Mouse (Mus musculus) T-helper 1 cell (primary cell): Measurements from ENCODE around the gene Nol12.

Experiments used
- in situ Hi-C: fragments of 300-600 bp; cut with MboI, MseI; formaldehyde crosslinking; loops from one replicate; pipeline ENCODE4 v1.15.1; 2025; ENCODE audit warnings: high pct_unique_total_duplicates

Nol12 gene

DNA sequence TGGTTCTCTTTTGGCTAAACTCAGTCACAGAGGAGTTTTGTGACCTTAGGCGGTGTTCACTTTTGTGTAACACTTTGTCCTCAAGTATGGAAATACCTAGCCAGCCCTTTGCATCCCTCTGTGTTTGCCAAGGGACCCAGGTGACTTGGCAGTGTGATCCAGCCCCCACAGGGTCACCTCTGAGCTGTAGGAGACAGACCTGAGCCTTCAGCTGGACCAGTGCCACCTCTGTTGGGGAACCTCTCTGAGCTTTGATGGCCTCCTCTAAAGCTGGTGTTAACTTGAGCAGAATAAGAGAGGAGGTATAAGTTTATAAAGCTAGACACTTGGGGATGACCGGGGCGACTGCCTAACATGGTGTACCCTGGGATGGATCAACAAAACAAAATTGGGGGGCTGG, 14.2 kb downstream of the Nol12 start:
- in situ Hi-C loops = no loop called here

- in situ Hi-C loops = no loop called here
Observed at GRCm38 (mm10) chr15:78955663-78956062, 20.9 kb downstream of the Nol12 start.

DNA sequence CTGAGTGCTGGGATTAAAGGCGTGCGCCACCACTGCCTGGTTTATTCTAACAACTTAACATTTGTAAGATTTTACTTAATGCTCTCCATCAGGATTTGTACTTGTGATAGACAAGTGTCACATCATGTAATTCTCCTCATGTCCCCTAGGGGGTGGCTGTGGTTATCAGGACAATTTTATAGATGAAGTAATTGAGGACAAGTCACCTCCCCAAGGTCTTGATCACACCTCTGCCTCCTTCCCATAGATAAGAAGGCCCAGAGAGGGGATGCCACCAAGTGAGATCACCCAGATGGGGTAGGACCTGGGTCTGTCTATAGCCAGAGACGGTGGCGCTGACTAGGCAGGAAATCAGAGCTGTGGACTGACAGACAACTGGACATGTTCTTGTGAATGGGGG, 21.6 kb downstream of the Nol12 start:
- in situ Hi-C loops = no loop called here

- in situ Hi-C loops = no loop called here
Observed at GRCm38 (mm10) chr15:78957021-78957420, 22.3 kb downstream of the Nol12 start.

DNA sequence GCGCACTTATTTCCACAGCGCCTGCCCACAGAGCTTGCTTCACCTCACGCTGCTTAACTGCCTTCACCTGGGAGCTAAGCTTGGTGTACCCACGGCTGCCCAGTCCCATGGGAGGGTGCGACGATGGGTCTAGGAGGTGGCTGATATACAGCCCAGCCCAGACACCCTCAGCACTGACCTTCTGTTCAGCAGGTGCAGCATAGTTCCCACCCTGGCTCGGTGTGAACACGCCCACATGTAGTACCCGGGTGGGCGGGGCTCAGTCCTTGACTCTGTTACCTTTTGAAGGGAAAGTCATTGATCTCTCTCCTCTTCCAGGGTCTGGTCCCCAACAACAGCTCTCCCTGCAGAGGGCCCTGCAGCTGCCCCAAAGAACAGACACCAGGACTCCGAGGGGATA, 24.8 kb downstream of the Nol12 start:
- in situ Hi-C loops = no loop called here

- in situ Hi-C loops = no loop called here
Observed at GRCm38 (mm10) chr15:78960088-78960487, 25.4 kb downstream of the Nol12 start.

DNA sequence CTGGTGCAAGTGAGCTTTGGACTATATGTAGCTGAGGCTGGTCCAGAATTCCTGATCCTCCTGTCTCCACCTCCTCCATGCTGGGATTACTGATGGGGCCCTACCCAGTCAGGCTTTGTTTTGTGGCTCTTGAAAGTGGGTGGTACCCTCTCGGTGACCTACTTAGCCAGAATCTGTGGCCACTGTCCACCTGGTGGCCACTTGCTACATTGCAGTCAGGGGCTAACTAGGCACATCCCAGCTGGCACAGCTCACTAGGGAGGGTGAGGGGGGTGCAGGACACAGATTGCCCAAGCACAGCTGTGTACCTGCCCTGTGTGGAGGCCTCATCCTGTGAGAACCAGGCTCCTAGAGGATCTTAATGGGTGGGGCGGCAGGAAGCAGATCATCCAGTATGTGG, 28.2 kb downstream of the Nol12 start:
- in situ Hi-C loops = no loop called here

DNA sequence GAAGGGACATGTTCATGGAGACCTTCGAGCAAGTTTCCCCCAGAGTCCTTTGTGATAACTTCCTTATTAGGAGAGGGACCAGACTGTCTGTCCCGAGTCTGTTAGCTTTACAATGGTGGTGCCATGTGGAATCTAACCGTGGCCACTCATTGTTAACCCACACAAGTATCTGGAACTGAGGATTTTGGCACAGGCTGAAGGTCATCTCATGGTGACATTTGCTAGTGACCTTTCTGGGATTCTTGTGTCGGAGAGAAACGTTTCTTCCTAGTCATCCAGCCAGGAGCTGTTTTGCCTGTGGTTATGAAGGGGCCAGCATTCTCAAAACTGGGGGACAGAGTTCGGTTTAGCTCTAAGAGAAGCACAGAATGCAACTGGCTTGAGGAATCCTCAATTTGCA, 36.9 kb downstream of the Nol12 start:
- in situ Hi-C loops = no loop called here

GRCm38 (mm10) chr15:78973950-78974349, 39.2 kb downstream of the Nol12 start:
- in situ Hi-C loops = no loop called here

GRCm38 (mm10) chr15:78977676-78978159, 43.0 kb downstream of the Nol12 start:
- in situ Hi-C loops = no loop called here

DNA sequence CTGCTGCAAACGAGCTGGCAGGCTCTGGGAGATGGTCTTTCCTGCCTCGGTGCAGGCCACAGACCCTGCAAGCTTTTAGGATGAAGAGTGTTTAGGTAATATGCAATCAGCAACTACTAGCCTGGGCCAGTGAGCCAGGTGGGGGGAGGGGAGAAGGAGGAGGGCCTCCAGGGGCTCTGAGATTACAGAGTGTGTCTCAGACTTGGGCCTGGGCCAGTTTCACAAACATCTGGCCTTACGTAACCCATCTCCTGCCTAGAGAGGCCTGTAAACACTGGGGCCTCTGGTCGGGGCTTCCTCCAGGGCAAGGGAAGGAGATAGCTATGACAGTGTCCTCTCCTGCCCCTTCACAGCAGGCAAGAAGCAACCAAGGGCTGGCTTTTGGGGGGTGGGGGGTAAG, 44.1 kb downstream of the Nol12 start:
- in situ Hi-C loops = no loop called here

DNA sequence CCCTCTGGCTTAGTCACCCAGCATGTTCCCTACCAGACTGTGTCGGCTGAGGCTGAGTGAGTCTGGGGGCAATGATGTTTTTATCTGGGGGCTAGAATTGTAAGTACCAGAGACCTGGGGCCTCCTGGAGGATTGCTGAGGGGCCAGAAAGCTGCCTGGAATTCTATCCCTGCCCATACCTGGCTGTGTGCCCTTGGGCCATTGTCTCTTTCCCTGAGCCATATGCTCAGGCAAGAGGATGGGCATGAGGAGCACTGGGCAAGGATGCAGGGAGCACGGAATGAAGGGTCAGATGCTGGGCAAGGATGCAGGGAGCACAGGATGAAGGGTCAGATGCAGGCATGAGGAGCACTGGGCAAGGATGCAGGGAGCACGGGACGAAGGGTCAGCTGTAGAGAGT, 45.4 kb downstream of the Nol12 start:
- in situ Hi-C loops = no loop called here

GRCm38 (mm10) chr15:78982658-78983435, 48.1 kb downstream of the Nol12 start:
- in situ Hi-C loops = no loop called here

DNA sequence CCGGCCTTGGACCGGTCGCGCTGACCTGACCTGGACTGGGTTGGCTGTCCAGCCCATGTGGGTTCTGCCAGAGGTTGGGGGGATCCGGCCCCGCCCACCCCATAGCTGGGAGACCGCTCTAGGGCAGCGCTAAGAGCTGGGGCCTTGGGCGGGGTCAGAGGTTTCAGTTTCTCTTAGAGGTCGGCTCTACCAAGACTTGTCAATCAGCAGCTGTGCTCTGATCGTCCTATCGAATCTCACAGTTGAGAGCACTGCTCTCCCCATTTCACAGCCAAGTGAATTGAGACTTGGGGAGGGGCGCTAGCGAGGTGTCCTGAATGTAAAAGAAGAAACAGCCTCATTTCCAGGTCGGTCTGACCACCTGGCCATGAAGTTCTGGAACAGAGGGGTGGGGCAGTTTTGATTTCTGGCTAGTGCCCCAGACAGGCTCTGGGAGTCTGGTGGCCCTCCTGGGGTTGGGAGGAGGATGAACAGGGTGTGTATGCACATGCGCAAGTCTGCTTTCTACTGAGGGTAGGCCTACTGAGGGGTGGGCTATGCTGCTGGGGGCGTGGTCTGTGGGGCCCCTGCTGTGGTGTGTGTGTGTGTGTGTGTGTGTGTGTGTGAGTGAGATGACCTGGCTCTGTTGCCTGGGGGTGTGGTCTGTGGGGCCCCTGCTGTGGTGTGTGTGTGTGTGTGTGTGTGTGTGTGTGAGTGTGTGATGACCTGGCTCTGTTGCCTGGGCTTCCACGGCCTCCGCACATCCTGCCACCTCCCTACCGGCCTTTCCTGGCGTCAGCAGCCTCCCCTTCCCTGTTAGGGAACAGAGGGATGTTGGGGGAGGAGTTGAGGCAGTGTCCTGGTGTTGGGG, 48.9 kb downstream of the Nol12 start:
- in situ Hi-C loops = no loop called here

DNA sequence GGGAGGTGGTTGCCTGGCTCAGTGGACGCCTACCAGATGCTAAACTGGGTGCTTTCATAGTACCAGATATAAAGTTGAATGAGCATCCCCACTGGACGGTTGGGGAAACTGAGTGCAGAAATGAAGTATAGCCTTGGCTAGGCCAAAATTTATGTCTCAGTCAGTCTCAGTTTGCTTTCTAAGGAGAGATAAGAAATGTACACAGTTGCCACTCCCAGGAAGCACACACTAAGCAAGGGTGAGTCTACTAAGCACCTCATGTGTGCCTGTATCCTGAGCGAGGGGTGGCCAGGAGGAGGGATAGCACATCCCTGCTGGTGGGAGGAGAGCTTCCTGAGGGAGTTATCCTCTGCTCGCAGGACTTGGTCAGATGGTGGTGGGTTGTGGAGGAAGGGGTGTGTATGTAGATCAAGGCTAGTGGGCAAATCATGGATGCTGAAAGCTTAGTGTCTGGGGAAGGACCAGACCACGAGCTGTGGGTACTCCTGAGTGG, 49.6 kb downstream of the Nol12 start:
- in situ Hi-C loops = no loop called here

GRCm38 (mm10) chr15:78986536-78987220, 51.9 kb downstream of the Nol12 start:
- in situ Hi-C loops = no loop called here

GRCm38 (mm10) chr15:78988499-78988971, 53.8 kb downstream of the Nol12 start:
- in situ Hi-C loops = no loop called here

- in situ Hi-C loops = no loop called here
Observed at GRCm38 (mm10) chr15:78989152-78990092, 54.7 kb downstream of the Nol12 start.

GRCm38 (mm10) chr15:78990093-78990463, 55.3 kb downstream of the Nol12 start:
- in situ Hi-C loops = no loop called here

DNA sequence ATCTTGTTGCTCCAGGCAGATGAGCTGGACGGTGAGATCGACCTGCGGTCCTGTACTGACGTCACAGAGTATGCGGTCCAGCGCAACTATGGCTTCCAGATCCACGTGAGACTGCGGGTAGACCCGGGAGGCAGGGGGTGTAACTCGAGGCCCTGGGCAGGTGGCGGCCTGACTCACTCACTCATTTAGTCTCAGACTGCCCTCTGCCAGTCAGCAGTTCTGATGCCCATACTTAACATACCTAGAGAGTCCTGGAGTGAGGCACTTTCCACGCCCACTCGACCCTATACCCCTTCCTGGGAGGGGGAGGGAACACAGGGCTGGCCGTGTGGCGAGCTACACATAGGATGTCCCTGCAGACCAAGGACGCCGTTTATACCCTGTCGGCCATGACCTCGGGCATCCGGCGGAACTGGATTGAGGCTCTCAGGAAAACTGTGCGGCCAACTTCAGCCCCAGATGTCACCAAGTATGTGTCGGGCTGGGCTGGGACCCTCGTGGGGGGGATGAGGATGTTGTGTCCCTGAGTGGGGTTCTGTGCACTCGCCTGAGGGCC, 56.3 kb downstream of the Nol12 start:
- in situ Hi-C loops = no loop called here

GRCm38 (mm10) chr15:78992235-78992634, 57.5 kb downstream of the Nol12 start:
- in situ Hi-C loops = no loop called here
